Mouse (Mus musculus): ENCODE results near the gene Lrsam1. TPM values are rescaled to one million over a fixed set of nuclear protein-coding genes. Genes with fewer than 3 reads are reported as not detected.

The Lrsam1 gene
- total RNA-seq, 2 experiments from 2014 or later: 10.7 to 16.2 TPM

DNA sequence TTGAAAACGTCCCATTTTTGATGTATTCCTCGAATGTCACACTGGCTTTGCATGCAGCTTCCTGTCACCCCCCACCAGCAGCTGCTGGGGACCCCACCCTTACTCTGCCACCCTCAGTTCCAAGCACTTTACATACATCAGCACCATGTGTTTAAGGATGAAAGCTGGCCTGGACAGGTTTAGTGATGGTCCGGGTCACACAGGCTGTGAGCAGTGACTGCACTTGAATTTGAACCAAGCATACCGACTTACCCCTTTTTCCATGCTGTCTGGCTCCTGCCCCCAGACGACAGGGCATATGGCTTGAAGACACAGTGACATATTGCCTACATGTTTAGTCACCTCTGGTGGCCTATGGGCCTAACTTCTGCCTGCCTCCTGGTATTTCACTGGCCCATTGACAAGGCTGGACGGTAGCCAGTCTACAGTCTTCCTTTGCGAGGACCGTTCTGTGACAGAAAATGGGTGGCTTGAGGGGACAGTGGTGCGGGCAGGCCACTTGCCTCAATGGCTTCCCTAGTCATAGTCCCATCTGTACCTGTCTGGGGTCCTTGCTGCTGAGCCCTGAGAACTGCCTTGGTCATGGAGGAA lies 6.7 kb upstream of the Lrsam1 start:
- DNase-seq: peak in 1 of 2 experiments; percentile 44
- intact Hi-C loops (cut with DNase I): no loop called here

DNA sequence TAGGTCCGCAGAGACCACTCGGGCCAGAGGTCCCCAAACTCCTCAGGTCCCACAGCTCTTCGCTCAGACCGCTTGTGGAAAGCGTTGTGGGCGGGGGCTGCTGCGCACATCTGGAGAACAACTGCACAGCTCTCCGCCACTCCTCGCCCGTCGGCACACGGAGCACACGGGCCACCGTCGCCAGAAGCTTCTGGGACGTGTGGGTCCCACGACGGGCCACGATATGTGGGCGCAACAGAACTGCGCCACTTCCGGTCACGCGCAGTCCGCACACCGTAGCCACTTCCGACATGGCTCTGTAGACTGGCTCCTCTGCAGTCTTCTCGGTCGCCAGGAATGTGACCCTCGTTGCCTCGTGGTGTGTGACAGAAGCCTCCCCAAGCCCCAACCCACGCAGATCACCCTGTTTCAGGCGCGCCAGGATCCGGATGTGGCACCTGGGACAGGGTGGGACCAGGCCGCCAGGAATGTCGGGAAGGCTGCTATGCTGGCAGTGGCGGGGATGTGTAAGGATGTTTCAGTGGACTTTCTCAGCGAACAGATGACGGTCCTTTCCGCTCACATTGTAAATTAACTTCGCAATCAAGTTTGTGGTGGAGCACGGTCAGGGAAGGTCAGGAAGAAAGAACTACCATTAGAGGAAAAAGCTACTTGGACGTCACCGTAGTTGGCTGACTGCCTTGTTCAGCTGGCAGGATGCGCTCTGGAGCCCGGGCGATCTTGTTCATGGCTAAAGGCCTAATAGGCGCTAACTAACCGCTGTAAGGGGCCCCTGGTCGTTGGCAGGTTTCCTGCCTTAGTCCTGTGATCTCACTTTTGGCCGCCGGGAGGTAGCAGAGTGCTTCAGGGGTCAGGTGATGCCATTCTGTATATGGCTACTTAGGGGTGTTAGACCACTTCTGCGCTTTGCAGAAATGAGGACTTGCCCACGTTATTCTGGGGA lies 5.5 kb upstream of the Lrsam1 start:
- peak; percentile 90 to 93 for DNase-seq
- intact Hi-C loops (cut with DNase I): no loop called here

DNA sequence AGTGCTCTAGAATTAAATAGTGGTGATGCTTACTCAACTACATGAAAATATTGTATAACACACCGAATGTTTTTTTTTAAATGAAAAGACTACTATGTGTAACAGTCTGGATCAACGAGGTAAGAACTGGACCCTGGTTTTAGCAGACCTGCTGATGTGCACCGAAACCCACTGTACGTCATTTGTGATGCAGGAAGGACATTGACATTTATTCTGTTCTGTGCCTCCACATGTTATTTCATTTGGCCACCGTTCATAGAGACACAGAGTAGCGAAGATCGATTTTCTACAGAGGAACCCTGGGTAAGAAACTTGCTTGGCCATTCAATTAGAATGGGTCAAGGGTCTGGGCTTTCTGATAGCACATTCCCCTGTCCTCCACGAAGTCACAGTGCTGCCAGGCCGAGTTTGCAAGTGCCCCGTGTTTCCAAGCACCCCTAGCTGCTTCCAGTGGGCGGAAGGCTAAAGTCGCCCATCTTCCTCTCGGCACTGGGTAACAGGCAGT lies 4.8 kb upstream of the Lrsam1 start:
- no peak for DNase-seq
- intact Hi-C loops (cut with DNase I): no loop called here

DNA sequence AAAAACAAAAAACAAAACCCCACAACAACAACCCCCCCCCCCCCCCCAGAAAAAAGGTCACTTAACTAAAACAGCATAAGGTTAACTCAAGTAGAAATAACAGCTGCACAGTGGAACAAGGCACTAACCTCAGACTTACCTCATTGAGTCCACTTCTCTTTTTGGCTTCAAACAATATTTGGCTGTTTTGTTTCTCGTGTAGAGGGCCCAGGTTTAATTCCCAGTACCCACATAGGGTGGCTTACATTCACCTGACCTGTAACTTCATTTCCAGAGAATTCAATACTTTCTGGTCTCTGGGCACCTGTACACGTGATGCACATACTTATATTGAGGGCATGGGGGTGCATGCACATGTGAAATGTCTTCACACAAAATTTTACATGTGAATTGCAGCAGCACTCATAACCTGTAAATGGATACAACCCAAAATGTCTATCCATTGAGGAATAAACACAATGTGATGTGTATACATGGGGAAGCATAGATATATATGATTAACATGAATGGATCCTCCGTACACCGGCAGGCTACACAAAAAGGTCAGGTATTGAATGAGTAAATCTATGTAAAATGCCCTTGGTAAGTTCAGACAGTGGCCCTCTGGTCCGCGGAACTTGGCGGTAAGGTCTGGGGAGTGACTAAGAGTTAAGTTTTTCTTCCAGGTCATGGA lies 4.2 kb upstream of the Lrsam1 start:
- no peak for DNase-seq
- intact Hi-C loops (cut with DNase I): no loop called here

DNA sequence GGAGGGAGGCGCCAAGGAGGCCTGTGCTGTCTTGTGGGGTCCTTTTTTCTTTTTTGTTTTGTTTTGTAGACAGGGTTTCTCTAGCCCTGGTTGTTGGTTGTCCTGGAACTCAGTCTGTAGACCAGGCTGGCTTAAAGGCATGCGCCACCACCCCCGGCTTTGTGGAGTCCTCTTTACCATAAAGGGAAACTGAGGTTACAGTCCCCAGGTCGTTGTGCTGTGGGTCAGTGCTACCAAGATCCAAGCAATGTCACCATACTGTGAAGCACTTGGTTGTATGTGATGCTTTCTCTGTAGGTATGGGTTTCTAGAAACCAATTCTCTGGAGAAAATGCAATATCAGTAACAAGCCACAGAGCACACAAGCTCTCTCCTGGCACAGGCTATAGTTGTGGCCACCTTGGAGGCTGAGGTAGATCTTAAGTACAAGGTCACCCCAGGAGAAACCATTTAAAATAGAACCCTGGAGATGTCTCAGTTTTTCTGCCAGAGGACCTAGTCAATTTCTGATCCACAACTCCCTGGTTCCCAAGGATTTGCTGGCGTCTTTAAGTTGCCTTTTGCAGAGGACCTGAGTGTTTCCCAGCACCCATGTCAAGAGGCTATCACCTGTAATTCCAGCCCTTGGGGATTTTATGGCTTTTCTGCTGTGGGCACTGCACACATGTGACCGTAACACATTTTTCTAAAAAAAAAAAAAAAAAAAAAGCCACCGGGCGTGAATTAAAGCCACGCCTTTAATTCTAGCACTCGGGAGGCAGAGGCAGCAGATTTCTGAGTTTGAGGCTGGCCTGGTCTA lies 3.4 kb upstream of the Lrsam1 start:
- no peak for DNase-seq
- intact Hi-C loops (cut with DNase I): no loop called here

DNA sequence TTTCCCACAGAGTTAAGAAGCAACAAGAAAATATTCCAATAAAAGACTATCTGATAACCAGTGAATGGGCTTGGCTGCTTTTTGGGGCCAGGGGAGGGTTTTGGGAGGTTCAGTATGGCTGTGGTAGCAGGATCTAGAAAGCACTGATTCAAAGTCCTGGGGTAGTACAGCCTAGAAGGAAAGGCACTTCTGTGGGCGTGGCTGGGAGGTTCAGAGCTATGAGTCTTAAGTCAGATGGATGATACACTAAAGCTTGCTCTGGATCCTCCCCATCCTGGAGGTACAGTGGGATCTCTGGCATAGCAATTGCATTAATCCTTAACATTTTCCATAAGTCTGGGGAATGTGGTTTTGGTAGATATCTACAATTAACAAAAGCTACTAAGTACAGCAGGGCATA lies 2.6 kb upstream of the Lrsam1 start:
- intact Hi-C loops (cut with DNase I): no loop called here
- DNase-seq: no peak

DNA sequence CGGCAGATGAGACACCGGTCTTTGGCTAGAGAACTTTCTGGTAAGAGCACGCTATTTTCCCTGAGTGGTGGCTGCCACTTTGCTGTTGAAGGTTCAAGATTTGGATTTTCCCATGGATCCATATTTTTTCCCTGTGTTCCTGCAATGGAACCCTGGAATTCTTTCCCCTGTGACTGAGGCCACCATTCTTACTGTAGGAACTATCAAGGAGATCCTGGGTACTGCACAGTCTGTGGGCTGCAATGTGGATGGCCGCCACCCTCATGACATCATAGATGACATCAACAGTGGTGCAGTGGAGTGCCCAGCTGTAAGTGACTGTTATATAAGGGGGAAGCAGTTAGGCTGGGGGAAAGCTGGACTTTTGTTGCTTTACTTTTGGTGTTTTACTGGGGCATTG lies 2.1 kb upstream of the Lrsam1 start:
- intact Hi-C loops (cut with DNase I): no loop called here
- DNase-seq: no peak

DNA sequence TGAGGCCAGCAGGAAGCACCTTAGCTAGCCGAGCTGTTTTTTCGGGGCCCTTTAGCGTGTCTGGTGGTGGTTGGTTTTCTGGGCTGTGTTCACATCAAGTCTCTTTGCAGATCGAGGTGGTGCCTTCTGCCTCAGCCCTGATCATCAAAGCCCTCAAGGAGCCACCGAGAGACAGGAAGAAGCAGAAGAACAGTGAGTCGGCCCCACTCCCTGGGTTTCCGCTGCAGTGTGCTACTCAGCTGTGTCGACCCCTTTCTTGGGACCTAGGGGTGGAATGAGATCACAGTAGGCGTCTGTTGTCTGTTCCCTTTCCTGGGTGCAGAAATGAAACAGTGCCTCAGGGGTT lies 1.4 kb upstream of the Lrsam1 start:
- intact Hi-C loops (cut with DNase I): no loop called here
- DNase-seq: no peak

DNA sequence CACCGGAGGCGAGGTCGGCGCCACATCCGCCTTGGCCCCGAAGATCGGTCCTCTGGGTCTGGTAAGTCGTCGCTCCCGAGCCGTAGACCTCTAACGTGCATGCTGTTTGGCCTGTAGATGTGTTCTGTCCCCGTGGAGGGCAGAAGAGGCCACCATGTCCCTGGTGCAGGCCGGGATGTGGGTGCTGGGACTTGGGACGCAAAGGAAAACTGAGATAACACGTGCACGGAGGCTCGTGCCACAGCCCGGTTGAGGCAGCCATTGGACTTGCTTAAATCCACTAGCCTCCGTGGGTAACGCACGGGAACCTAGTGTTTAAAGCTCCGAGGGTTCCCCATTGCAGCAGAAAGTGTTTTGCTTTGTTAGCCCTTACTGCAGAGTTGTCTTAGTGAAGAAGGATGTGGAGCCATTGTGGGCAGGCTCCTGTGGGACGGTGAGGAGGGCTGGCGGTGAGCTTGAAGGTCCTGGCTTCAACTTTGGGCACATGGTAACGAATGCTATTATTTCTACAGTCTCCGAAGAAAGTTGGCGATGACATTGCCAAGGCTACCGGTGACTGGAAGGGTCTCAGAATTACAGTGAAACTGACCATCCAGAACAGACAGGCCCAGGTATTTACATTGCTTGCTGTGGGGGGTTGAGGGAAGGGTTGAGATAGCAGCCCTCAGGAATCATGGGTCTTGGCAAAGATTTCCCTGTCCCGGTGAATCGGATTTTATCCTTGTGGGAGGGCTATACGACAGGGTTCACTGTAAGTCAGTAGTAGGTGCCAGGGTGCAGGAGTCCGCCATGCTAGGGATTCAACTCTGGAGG lies 854 bp upstream of the Lrsam1 start:
- no peak for DNase-seq
- intact Hi-C loops (cut with DNase I): no loop called here

DNA sequence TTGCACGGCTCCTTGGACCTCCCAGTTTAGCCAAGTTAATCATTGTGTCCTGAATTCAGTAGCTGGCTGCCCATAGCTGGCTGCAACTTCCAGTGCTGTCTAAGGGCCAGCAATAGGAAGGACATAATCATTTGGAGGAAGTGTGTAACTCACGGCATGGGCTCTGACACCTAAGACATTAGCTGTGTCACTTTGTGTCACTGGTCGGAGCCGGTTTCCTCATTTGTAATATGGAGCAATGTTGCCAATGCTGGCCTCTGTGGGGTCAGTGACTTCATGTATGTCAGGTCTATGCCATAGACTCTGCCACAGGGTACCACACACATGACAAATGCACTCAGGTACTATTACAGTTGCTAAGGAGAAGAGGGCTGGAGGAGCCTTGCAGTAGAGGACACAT lies 1.1 kb downstream of the Lrsam1 start:
- no peak for DNase-seq
- intact Hi-C loops (cut with DNase I): no loop called here

DNA sequence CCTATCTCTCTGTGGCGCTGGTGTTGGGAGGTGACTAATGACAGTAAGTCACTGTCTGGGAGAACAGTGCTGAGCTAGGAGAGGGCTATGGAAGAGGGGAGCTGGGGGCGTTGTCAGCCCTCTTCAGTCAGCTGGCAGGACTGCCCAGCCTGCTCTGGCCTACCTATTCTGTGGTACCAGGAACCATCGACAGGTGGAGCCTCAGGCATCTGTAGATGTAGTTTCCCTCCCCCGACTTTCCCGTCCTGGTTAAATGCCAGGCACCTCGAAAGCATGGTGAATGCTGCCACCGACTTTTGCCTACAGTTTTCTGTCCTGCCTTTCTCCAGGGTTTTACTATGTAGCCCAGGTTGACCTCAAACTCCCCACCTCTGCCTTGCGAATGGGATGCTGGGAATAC lies 4.1 kb downstream of the Lrsam1 start:
- intact Hi-C loops (cut with DNase I): no loop called here
- no peak for DNase-seq

DNA sequence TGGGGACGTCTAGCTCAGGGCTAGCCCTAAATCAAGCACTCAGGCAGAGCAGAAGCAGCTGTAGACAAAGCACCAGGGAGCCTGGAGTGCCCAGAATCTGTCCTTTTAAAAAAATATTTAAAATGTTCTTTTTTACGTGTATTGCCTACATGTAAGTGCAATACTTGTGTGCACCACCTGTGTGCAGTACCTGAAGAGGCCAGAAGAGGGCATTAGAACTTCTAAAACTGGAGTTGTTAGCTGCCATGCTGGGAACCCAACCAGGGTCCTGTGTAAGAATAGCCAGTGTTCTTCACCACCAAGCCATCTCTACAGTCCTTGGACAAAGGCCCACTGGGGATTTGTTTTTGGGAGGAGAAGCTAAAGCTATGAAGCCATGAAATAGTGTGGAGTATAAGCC lies 6.8 kb downstream of the Lrsam1 start:
- intact Hi-C loops (cut with DNase I): no loop called here
- no peak for DNase-seq

DNA sequence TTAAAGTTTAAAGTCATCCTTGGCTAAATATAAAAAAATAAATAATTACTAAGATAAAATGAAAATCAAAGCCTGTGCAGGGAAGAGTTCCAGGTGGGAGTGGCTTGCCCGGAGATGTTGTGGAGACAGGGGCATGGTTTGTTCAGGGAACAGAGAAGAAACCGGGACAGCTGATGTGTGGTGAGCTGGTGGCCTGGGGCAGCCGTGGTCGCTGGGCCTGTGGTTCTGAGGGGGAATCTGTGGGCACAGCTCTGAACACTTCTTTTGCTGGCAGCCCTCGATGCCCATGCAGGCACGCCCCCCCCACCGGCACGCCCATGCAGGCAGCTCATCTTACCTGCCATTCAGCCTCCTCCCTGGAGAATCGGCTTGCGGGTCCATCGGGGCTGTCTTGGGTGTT lies 14.0 kb downstream of the Lrsam1 start:
- no peak for DNase-seq
- intact Hi-C loops (cut with DNase I): no loop called here

DNA sequence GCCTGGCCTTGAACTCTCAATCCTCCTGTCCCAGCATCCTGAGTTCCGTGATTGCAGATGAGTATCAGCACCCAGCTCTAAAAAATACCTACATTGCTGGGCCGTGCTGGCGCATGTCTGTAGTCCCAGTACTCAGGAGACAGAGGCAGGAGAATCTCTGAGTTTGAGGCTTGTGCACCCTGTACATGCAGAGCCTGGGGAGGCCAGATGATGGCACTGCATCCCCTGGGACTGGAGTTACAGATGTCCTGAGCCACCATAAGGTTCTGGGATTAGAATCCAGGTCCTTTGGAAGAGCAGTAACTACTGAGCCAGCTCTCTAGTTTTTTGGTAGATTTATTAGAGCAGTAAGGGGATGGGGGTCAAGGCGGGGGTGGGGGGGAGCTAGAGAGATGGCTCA lies 20.9 kb downstream of the Lrsam1 start:
- intact Hi-C loops (cut with DNase I): no loop called here
- DNase-seq: no peak

DNA sequence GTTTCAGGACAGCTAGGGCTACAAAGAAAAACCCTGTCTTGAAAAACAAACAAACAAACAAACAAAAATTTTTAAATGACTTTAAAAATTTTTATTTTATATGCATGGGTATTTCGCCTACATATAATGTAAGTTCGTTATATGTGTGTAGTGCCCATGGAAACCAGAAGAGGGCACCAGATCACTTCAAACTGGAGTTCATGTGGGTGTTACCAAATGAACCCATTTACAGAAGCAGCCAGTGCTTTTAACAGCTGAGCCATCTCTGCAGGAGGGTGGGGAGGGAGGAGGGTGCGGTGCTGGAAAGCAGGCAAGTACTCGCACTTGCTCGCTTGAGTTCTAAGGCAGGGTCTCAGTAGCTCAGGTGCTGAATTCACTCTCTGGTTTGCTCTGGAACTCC lies 22.0 kb downstream of the Lrsam1 start:
- intact Hi-C loops (cut with DNase I): no loop called here
- DNase-seq: peak; percentile 40 to 64

DNA sequence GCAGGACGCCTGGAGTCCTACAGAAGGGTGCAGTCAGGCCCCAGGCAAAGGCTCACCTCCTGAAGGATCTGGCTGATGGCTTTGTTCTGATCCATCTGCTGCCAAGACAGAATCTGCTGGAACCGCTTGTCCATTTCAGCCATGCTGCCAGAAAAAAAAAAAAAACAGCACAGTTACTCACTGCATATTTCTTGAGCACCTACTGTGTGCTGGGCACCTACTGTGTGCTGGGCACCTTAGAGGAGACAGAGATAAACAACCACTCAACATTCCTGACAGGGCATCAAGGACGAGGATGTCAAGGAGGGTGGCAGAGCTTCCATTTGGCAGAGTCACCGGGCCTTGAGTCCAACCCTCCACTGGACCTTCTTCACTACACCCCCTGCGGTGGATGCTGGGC lies 22.7 kb downstream of the Lrsam1 start:
- DNase-seq: no peak
- intact Hi-C loops (cut with DNase I): no loop called here

DNA sequence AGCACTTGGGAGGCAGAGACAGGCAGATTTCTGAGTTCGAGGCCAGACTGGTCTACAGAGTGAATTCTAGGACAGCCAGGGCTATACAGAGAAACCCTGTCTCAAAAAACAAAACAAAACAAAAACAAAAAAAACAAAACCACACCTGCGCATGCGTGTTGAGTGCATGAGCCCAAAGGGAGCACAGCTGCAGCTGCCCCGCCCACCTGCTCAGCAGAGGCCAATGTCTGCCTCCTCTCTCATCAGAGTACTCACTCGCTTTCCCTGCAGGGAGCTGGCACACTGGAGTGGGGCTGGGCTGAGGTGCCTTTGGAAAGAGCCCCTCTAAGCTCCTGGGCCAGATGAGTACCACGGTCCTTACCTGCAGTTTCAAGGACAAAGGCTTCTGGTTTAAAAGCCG lies 29.7 kb downstream of the Lrsam1 start:
- DNase-seq: no peak

DNA sequence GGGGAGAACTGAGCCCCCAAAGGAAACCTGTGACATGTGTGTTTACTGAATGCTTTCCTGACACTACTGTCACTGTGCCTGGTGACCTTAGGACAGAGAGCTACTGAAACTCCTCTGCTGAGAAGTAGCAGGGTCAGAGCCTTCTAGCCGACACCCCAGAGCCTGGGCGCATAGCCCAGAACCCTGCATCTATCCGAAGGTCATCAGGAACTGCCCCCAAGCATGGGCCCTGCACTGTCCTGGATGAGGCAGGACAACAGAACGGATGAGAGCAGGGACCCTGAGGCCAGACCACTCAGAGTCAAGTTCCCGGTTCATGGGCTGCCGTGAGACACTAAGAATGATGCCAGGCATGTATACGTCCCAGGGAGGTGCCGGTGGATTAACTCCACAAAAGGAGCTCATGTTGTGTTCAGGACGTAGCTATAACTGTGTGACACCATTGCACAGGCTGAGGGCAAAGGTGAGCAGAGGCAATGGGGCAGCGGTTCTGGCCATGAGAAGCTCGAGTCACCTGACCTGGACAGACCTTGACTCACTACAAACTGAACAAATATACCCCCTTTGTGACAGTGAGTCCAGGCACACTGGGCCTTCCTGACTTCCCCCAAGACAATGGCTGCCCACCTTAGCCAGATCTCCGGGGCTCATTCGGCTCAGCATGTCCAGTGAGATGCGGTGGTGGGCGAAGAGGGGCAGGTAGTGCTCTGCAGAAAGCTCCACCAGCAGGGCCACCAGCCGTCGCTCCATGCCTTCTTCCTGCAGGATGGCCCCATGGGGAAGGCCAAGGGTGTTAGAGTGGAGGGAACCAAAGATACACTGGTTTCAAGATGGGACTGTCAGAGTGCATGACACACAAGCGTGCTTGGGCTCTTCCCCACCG lies 32.2 kb downstream of the Lrsam1 start:
- intact Hi-C loops (cut with DNase I): loop anchor here (1.0 to 5.0 kb wide), 3 partner anchors 65 to 152 kb away; partner anchors contain the start of genes Ptrh1 and Ttc16

More for the DNA sequence above, 29.7 kb downstream of the Lrsam1 start:
- intact Hi-C loops (cut with DNase I): no loop called here

More for the DNA sequence above, 32.2 kb downstream of the Lrsam1 start:
- DNase-seq: no peak

Data from heart, postnatal 10 days (tissue).